Mouse (Mus musculus) neutrophil, adult 5-6 weeks (primary cell): Measurements from ENCODE around the gene Midn. TPM values are rescaled to one million over a fixed set of nuclear protein-coding genes. Genes with fewer than 3 reads are reported as not detected.

Experiments
- ATAC-seq: fragments of 151-379, 151-347 bp; 2 replicates; pipeline ENCODE4 v1.8.0; 2017; ENCODE audit warnings: mild to moderate bottlenecking, moderate TSS enrichment; ENCODE audit not compliant: insufficient number of reproducible peaks, poor library complexity, low FRiP score, severe bottlenecking; ENCODE audit errors: extremely low read depth
- total RNA-seq: library from RNA; stranded (forward); fragments of 200-1000 nt; gene quantifications from 2 replicates; pipeline ENCODE4 v1.2.3, GENCODE M21; 2017

Midn gene
- total RNA-seq, 1 experiment from 2014 or later, result 126 TPM

GRCm38 (mm10) chr10:80207676-80208075 is 59.6 kb downstream of the Midn start:
- ATAC-seq, result no peak

Other genes with a start within 250 kb of the Midn start
- gene Med16, start 239.3 kb upstream of the Midn start, total RNA-seq, result 14.0 and 15.0 TPM in 2 replicates
- not detected in 2 replicates for gene Gm26602, start 237.4 kb upstream of the Midn start, total RNA-seq
- gene Kiss1r, start 231.3 kb upstream of the Midn start, total RNA-seq, result 1.4 and 2.4 TPM in 2 replicates
- 147 and 149 TPM in 2 replicates for gene R3hdm4, start 227.1 kb upstream of the Midn start, total RNA-seq
- 58.8 and 68.0 TPM in 2 replicates for gene Arid3a, start 221.2 kb upstream of the Midn start, total RNA-seq
- 11.4 and 15.9 TPM in 2 replicates for gene Wdr18, start 188.1 kb upstream of the Midn start, total RNA-seq
- not detected in 2 replicates for gene Grin3b, start 177.6 kb upstream of the Midn start, total RNA-seq
- 80.7 and 81.4 TPM in 2 replicates for gene Tmem259, start 163.9 kb upstream of the Midn start, total RNA-seq
- gene Cnn2, start 159.7 kb upstream of the Midn start, total RNA-seq, result 284 and 308 TPM in 2 replicates
- gene Abca7, start 151.8 kb upstream of the Midn start, total RNA-seq, result 45.9 and 53.7 TPM in 2 replicates
- gene Arhgap45, start 131.6 kb upstream of the Midn start, total RNA-seq, result 695 and 736 TPM in 2 replicates
- gene Polr2e, start 108.5 kb upstream of the Midn start, total RNA-seq, result 47.7 and 66.4 TPM in 2 replicates
- gene Gpx4, start 101.1 kb upstream of the Midn start, total RNA-seq, result 206 and 276 TPM in 2 replicates
- 232 and 238 TPM in 2 replicates for gene Sbno2, start 42.7 kb upstream of the Midn start, total RNA-seq
- gene Stk11, start 32.5 kb upstream of the Midn start, total RNA-seq, result 229 and 235 TPM in 2 replicates
- gene Atp5d, start 9.6 kb upstream of the Midn start, total RNA-seq, result 34.4 and 38.6 TPM in 2 replicates
- 0.98 and 1.6 TPM in 2 replicates for gene Cbarp, start 7.4 kb upstream of the Midn start, total RNA-seq
- 151 and 158 TPM in 2 replicates for gene Cirbp, start 17.7 kb downstream of the Midn start, total RNA-seq
- 10.3 and 14.2 TPM in 2 replicates for gene 1600002K03Rik, start 24.7 kb downstream of the Midn start, total RNA-seq
- 0.49 TPM in 1 of 2 replicates, not detected in the other for gene Efna2, start 31.2 kb downstream of the Midn start, total RNA-seq
- gene Mum1, start 78.2 kb downstream of the Midn start, total RNA-seq, result 42.0 and 43.6 TPM in 2 replicates
- gene Ndufs7, start 100.8 kb downstream of the Midn start, total RNA-seq, result 54.3 and 69.8 TPM in 2 replicates
- gene Gamt, start 112.7 kb downstream of the Midn start, total RNA-seq, result 0.70 and 2.7 TPM in 2 replicates
- gene Dazap1, start 113.2 kb downstream of the Midn start, total RNA-seq, result 83.8 and 93.6 TPM in 2 replicates
- 1,847 and 1,925 TPM in 2 replicates for gene Rps15, start 144.2 kb downstream of the Midn start, total RNA-seq
- 0.23 and 0.37 TPM in 2 replicates for gene Apc2, start 147.7 kb downstream of the Midn start, total RNA-seq
- gene 2310011J03Rik, start 172.3 kb downstream of the Midn start, total RNA-seq, result 17.5 and 20.7 TPM in 2 replicates
- gene Pcsk4, start 181.2 kb downstream of the Midn start, total RNA-seq, result 0.25 TPM in 1 of 2 replicates, not detected in the other
- not detected in 2 replicates for gene Reep6, start 181.7 kb downstream of the Midn start, total RNA-seq
- gene Adamtsl5, start 200.1 kb downstream of the Midn start, total RNA-seq, result not detected in 2 replicates
- gene Plk5, start 208.2 kb downstream of the Midn start, total RNA-seq, result not detected in 2 replicates
- gene Mex3d, start 239.4 kb downstream of the Midn start, total RNA-seq, result 4.1 and 4.8 TPM in 2 replicates